Mouse (Mus musculus): Measurements from ENCODE around the gene Cc2d2b.

- TF ChIP-seq E2F4 (IDR thresholded peaks at IDR 0.05; ENCODE audit: insufficient replicate concordance, low read depth, low read length) (no peak), NELFE (IDR thresholded peaks at IDR 0.05; ENCODE audit: low read depth, low read length) (no peak), MAFK (IDR thresholded peaks at IDR 0.05; ENCODE audit: insufficient replicate concordance, low read length) (no peak)
These were observed 29.0 kb upstream of the Cc2d2b start for GRCm38 (mm10) chr19:40719439-40720105.
